In genomic region chr10:93777372-93777771, GRCm38 (mm10) we compare ENCODE assay signal across 9 mouse cellular contexts. TPM values are rescaled to one million over a fixed set of nuclear protein-coding genes. Genes with fewer than 3 reads are reported as not detected.
A peak's percentile ranks its signal among the peaks of the same experiment; 100 is the strongest.
DNase-seq lines count a peak whose midpoint lies in the region; ATAC-seq and TF ChIP-seq lines count a peak whose summit lies in the region.
"Had no signal": no experiment of that assay in that cellular context is flagged by ENCODE, and none has a peak within 500 bp of the region (broad histone marks: within the 10 kb centered on the region; RNA-seq: fewer than 3 reads in every experiment).

No protein-coding gene starts in this region.

- no peak overlapping the region for H3K27ac ChIP-seq in cortical plate, adult 2 months (ENCODE audit: insufficient read depth, low read length)
- no peak overlapping the region for H3K27ac ChIP-seq in lung, postnatal 0 days (ENCODE audit: low read length)

- no peaks in the 10 kb centered on the region for H3K4me1 ChIP-seq in cortical plate, adult 2 months (ENCODE audit: control insufficient read depth, insufficient read depth, low read length)
- no peaks in the 10 kb centered on the region for H3K4me1 ChIP-seq in lung, postnatal 0 days (ENCODE audit: insufficient read depth, low read depth, low read length)

- no peak for TF ChIP-seq EP300 in lung, postnatal 0 days (IDR thresholded peaks at IDR 0.05)

- no peaks in the 10 kb centered on the region for H3K36me3 ChIP-seq in lung, postnatal 0 days (ENCODE audit: insufficient read depth, low read length)

- no peaks in the 10 kb centered on the region for H3K9me3 ChIP-seq in lung, postnatal 0 days (ENCODE audit: low read length)

- peak; percentile 36 to 89 for DNase-seq in heart, adult 18-20 months
- DNase-seq in heart, postnatal 25 days (ENCODE audit: low spot score) = no peak
- peak; percentile 25 for DNase-seq in A20 (ENCODE audit: low read depth, low spot score)
- peak; percentile 30 for DNase-seq in adrenal gland, adult 8-10 months
- DNase-seq in kidney, adult 9 months = peak; percentile 76
- peak; percentile 50 for DNase-seq in lung, postnatal 0 days (ENCODE audit: low spot score)
- peak; percentile 87 for DNase-seq in testis, postnatal 10 days (ENCODE audit: low spot score)

- 54% methylated on average over 7 of the region's 7 CpGs for WGBS in lung, postnatal 0 days

- H3K4me2 ChIP-seq in lung, postnatal 0 days (replicated peaks; ENCODE audit: low read depth, low read length) = no peak overlapping the region

- intact Hi-C loops in heart, postnatal 25 days (cut with DNase I) = loop anchor here (1.0 to 5.0 kb wide), 2 partner anchors 166 to 185 kb away; no protein-coding TSS in a partner anchor

- no peak for ATAC-seq in lung, postnatal 0 days

- TF ChIP-seq CTCF in cortical plate, adult 2 months (IDR thresholded peaks at IDR 0.05; ENCODE audit: extremely low read depth, insufficient read depth, low read length) = peak; percentile 71
- TF ChIP-seq CTCF in lung, postnatal 0 days (IDR thresholded peaks at IDR 0.05) = peak; percentile 81

- H3K4me3 ChIP-seq in cortical plate, adult 2 months (ENCODE audit: insufficient read depth, low read length) = no peak overlapping the region
- H3K4me3 ChIP-seq in lung, postnatal 0 days (ENCODE audit: low read depth, low read length) = no peak overlapping the region

- no peaks in the 10 kb centered on the region for H3K27me3 ChIP-seq in lung, postnatal 0 days (replicated peaks; ENCODE audit: insufficient read depth, low read length)

- TF ChIP-seq POLR2A in cortical plate, adult 2 months (IDR thresholded peaks at IDR 0.05; ENCODE audit: extremely low read depth, insufficient read depth, low read length) = no peak

- no peak overlapping the region for H3K9ac ChIP-seq in lung, postnatal 0 days (replicated peaks; ENCODE audit: low read depth)

RNA-seq across cellular contexts. Expression of gene Usp44, which starts 54.0 kb away (rescaled TPM):
- not detected for total RNA-seq in heart, adult 18-20 months (2021)
- not detected for total RNA-seq in heart, postnatal 25 days (2021)
- total RNA-seq in adrenal gland, adult 8-10 months (2022) = not detected
- polyA plus RNA-seq in cortical plate, adult 2 months (2012; rRNA removed) = not detected in 2 replicates
- 0.12 TPM in 1 of 2 replicates, not detected in the other for polyA plus RNA-seq in lung, postnatal 0 days (2015; fragmentation: Nextera tagmentation; extraction: Ambion mirVana)
- total RNA-seq: layer of hippocampus, adult 18-20 months had no signal
